Mouse (Mus musculus) adrenal gland, adult 18-20 months (tissue): ENCODE measurements around the gene Skap1. TPM values are rescaled to one million over a fixed set of nuclear protein-coding genes. Genes with fewer than 3 reads are reported as not detected.
"Not testable (repeated sequence)": the region's sequence is repeated elsewhere in the genome, so short reads cannot be mapped to it uniquely, and the experiment has no call there.

Experiments used
- DNase-seq, 2 experiments: peaks; one replicate each; pipeline ENCODE4 v3.0.0; 2021 to 2022; ENCODE audit warnings: low spot score in 2 of 2
- total RNA-seq, 2 experiments: library from RNA; stranded (reverse); gene quantifications; 1 replicate in 1 of 2; 2 replicates in 1 of 2; pipeline ENCODE4 v1.2.3; 2021

The Skap1 gene
- total RNA-seq, 2 experiments from 2014 or later, result 7.6 to 8.8 TPM

GRCm38 (mm10) chr11:96775063-96775462 lies 310.7 kb downstream of the Skap1 start:
- no peak for DNase-seq

GRCm38 (mm10) chr11:96775665-96776064 lies 311.3 kb downstream of the Skap1 start:
- DNase-seq, result no peak

GRCm38 (mm10) chr11:96776068-96776467 lies 311.7 kb downstream of the Skap1 start:
- DNase-seq, result no peak

- DNase-seq, result peak; percentile 97 to 98
Measured at GRCm38 (mm10) chr11:96776968-96777962, 312.9 kb downstream of the Skap1 start, which contains the start of gene Snx11. Gene Snx11 (minus strand): TSS chr11:96777559.

DNA sequence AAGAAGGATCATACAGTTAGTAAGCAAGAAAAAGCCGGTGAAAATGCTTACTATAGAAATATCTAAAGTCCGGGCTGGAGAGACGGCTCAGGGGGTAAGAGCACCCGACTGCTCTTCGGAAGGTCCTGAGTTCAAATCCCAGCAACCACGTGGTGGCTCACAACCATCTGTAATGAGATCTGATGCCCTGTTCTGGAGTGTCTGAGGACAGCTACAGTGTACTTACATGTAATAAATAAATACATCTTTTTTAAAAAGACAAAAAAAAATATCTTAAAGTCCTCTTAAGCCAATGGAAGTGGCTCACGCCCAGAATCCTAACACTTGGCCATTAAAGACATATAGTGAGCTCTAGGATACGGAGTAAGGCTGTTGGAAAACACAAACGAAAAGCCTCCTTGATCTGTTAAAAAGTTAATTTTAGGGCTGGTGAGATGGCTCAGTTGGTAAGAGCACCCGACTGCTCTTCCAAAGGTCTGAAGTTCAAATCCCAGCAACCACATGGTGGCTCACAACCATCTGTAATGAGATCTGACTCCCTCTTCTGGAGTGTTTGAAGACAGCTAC lies 313.8 kb downstream of the Skap1 start:
- not testable (repeated sequence) for DNase-seq

GRCm38 (mm10) chr11:96780306-96780705 lies 315.9 kb downstream of the Skap1 start:
- DNase-seq, result no peak

DNA sequence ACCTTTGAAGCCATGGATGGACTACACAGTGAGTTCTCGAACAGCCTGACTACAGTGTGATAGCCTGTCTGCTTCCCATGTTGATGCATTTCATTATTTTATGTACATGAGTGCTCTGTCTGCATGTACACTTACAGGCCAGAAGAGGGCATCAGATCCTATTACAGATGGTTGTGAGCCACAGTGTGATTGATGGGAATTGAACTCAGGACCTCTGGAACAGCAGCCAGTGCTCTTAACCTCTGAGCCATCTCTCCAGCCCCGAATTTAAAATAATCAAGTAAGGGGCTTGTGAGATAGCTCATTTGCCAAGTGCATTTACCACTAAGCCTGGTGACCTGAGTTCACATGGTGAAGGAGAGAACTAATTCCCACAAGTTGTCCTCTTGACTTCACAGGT lies 317.0 kb downstream of the Skap1 start:
- no peak for DNase-seq

- DNase-seq, result peak; percentile 66 to 76
Measured at GRCm38 (mm10) chr11:96784847-96785246, 320.5 kb downstream of the Skap1 start.

- no peak for DNase-seq
Measured at GRCm38 (mm10) chr11:96786731-96787450, 322.5 kb downstream of the Skap1 start.

DNA sequence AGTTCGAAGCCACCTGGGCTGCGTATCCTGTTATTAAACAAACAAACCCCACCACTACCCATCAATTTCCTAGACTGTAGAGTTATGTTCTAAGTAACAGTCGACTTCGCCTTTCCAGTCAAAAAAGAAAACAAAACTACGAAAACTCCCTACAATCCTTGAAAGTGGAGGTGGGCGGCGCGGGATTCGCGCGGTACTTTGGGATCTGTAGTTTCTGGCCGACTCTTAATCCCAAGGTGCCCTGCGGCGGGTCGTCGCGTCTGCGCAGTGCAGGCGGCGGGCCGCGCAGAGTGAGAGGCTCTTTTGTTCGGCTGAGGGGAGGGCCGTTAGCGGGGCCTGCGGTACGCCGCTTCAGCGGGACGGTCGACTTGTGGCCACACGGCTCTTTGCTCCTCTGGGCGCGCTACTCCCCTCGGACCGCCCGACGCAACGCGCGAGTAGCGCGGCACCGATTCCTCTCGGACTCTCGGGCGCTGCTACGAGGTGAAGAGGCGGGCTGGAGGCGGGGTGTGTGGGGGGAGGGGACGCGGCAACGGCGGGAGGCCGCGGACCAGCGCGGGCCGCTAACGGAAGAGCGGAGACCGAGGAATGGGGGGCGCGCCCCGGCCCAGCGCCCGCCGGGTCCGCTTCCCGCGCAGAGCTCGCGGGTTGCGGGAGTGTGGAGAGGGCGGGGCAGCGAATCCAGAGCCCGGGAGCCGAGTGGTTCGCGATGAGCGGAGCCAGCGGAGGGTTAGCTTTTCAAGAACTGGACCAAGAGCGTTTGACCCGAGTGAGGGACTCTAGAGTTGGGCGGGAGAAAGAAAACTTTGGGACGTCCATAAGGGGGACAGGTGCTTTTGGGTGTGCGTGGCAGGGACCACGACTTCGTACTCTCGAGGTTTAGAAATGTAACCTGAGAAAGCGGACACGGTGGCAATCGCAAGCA lies 324.7 kb downstream of the Skap1 start, which contains the start of gene Cbx1:
Gene Cbx1, plus strand, starts transcription at position 257 of the 925 bp plus-strand sequence.
- DNase-seq, result peak; percentile 90 to 91

DNA sequence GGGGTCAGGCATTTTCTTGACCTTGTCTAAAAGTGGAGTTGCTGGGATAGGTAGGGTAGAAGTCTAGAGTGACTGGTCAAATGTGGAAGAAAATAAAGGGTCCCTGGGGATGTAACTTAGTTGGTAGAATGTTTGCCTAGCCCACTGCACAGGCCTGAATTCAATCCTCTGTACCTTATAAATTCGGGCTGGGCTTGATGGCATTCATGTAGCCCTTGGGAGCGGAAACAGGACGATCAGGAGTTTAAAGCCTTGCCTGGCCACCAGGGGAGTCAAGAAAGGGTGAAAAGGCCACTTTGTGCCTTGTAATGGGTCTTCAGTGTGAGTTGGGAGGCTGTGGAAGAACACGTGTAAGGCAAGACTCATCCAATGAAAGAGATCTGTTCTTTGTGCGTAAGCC lies 325.6 kb downstream of the Skap1 start:
- DNase-seq, result no peak

DNA sequence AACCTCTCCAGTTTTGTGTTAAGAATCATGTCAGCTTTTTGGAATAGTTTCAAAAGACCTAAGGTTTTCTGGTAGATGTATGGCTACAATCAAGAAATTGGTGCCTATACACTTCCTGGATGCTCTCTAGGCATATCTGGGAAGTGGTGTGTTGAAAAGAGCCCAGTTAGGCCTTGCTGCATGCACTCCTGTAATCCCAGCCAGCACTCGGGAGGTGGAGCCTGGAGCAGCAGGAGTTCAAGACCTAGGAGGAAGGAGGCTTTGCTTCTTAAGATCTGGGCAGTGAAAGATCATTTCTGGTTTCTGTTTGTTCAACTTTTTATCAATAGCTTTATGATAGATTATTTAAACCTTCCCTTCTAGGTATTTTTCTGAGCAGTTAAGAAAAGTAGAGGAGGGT lies 326.3 kb downstream of the Skap1 start:
- DNase-seq, result no peak

DNA sequence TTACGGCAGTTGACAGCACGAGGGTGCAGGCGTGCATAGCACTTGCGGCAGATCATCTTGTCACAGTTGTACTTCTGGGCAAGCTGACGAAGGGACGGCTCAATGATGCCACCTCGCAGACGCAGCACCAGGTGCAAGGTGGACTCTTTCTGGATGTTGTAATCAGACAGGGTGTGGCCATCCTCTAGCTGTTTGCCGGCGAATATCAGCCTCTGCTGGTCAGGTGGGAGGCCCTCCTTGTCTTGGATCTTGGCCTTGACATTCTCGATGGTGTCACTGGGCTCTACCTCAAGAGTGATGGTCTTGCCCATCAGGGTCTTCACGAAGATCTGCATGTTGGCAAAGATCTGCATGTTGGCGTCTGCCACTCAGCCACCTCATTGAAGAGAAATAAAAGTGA lies 331.1 kb downstream of the Skap1 start:
- DNase-seq, result no peak

DNA sequence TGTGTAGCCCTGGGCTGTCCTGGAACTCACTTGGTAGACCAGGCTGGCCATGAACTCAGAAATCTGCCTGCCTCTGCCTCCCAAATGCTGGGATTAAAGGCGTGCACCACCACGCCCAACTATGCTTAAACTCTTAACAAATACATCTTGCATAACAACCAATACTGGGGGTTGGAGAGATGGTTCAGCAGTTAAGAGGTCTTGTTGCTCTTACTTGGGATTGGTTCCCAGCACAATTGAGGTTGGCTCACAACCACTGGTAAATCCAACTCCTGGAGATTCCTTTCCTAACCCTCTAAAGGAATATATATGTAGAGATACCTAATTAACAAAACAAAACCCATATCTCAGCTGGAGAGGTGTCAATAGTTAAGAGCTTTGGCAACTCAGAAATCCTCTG lies 331.7 kb downstream of the Skap1 start:
- no peak for DNase-seq

DNA sequence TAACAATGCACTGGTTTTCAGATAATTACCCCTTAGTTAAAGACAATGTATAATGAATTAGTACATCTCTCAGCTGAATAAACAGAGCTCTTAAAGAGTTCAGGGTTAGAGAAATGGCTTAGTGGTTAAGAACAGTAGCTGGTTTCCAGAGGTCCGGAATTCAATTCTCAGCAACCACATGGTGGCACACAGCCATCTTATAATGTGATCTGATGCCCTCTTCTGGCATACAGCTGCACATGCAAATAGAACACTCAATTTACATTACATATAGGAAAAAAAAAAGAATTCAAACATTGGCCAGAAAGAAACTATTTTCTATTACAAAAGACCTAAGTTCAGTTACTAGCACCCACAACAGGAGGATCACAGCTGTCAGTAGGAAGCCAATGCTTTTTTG lies 332.2 kb downstream of the Skap1 start:
- no peak for DNase-seq

- no peak for DNase-seq
Measured at GRCm38 (mm10) chr11:96799511-96799910, 335.1 kb downstream of the Skap1 start.

DNA sequence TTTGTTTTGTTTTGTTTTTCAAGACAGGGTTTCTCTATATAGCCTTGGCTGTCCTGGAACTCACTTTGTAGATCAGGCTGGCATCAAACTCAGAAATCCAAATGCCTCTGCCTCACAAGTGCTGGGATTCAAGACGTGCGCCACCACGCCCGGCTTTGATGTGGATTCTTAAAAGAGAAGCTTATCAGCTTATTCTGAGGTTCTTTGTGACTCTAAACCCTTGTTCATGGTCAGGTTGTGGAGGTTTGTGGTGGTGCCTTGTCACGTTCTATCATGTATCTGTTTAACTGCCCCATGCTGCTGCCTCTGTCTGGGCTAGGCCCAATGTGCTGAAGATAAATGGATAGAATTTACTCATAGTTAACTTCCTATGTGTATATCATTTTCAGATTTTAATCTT lies 341.2 kb downstream of the Skap1 start:
- peak in 1 of 2 experiments; percentile 7 for DNase-seq

- no peak for DNase-seq
Measured at GRCm38 (mm10) chr11:96808066-96808465, 343.7 kb downstream of the Skap1 start.
